Mouse (Mus musculus): ENCODE data around the gene Imp4. TPM values are rescaled to one million over a fixed set of nuclear protein-coding genes. Genes with fewer than 3 reads are reported as not detected.
A peak's percentile ranks its signal among the peaks of the same experiment; 100 is the strongest.
"Not testable (repeated sequence)": the region's sequence is repeated elsewhere in the genome, so short reads cannot be mapped to it uniquely, and the experiment has no call there.

Imp4 gene
- total and polyA plus RNA-seq, 2 experiments from 2014 or later, result 17.8 to 41.9 TPM

DNA sequence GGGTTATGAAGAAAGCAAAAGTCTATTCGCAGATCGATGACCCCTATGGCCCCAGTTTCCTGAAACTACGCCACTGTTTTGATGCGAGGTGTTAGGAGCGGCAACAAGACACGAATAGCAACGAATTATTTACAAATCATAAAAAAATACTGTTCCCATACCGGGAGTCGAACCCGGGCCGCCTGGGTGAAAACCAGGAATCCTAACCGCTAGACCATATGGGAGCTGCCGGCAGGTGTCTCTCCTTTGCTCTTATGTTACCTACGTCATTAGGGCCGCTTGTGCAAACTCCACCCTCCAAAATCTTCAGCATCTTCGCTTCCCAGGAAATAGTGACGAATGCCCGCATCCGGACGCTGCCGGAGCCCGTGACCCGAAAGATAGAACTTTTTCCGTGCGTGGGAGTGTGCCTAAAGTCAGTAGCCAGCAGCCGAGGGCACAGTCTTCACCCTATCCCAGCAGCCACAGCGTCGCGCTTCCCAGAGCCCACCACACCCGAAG is 4.9 kb upstream of the Imp4 start:
- Histone ChIP-seq H3K27me3 (ENCODE audit: insufficient read depth, low read length) (no peaks in the 10 kb centered on the region), H3K9me3 (ENCODE audit: low read length) (0 out of 2 replicates have a peak, but pooled peaks cover 8% of the 10 kb centered on the region), H3K4me2 (ENCODE audit: low read depth, low read length, poor library complexity, severe bottlenecking) (peak overlapping the region; percentile 80), H3K4me3 (ENCODE audit: low read depth, low read length) (peak overlapping the region; percentile 49), H3K4me1 (ENCODE audit: insufficient read depth, low read length) (0 out of 2 replicates have a peak, but pooled peaks cover 8% of the 10 kb centered on the region), H3K9ac (replicated peaks; ENCODE audit: low read length, poor library complexity, severe bottlenecking) (peak overlapping the region; percentile 61), H3K27ac (ENCODE audit: low read depth, low read length) (peak overlapping the region; percentile 71), H3K36me3 (ENCODE audit: insufficient read depth, low read length) (peaks cover 3% of the 10 kb centered on the region; the same call in 1 of the 2 replicates)
- DNase-seq (ENCODE audit: low spot score) (peak; percentile 91), ATAC-seq (ENCODE audit: low FRiP score) (peak; percentile 29; the same call in 1 of the 2 replicates)
- under 1% methylated on average over 30 of the region's 30 CpGs for WGBS
- TF ChIP-seq CTCF (IDR thresholded peaks at IDR 0.05), result peak; percentile 34

DNA sequence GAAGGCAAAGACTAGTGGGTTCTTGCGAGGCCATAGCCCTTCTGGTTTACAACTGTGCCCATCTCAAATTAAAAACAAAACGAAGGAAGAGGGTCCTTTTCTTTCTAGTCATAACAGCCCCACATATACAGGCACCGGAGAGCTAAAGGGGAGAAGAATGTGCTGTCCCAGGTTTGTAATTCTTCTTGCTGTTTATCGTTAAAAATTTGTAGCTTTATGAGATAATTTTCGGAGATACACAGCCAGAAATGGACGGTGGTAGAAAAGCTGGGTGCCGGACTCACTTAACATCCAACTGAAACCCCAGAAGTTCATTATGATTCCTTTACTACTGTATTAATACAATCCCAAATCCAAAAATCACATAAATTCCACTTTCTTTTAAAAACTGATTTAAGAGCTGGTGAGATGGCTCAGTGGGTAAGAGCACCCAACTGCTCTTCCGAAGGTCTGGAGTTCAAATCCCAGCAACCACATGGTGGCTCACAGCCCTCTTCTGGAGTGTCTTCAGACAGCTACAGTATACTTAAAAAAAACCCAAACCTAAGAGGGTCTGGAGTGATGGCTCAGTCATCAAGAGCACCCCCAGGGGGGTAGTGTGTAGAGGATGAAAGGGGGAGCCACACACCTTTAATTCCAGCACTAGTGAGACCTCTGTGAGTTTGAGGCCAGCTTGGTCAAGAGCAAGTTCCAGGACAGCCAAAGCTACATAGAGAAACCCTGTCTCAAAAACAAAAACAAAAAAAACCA is 4.1 kb upstream of the Imp4 start:
- TF ChIP-seq CTCF (IDR thresholded peaks at IDR 0.05), result no peak
- peak; percentile 24 for DNase-seq (ENCODE audit: low spot score)
- peak overlapping the region; percentile 61 for H3K9ac ChIP-seq (replicated peaks; ENCODE audit: low read length, poor library complexity, severe bottlenecking)

DNA sequence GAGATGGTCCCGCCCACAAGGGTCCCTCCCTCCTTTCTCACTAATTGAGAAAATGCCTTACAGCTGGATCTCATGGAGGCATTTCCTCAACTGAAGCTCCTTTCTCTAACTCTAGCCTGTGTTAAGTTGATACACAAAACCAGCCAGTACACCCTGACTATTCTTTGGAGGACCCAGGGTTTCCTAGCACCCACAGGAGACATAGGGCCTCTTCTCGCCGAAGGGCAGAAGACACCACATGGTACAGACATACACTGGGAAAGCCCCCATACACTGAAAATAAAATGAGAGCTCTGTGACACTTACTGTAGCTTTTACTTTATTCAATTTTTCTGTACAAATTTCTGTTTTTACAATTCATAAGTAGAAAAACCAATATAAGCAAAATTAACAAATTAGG is 3.3 kb upstream of the Imp4 start:
- 88% methylated on average over 3 of the region's 3 CpGs for WGBS
- Histone ChIP-seq H3K4me3 (ENCODE audit: low read depth, low read length) (no peak overlapping the region), H3K9ac (replicated peaks; ENCODE audit: low read length, poor library complexity, severe bottlenecking) (no peak overlapping the region), H3K9me3 (ENCODE audit: low read length) (no peaks in the 10 kb centered on the region), H3K27ac (ENCODE audit: low read depth, low read length) (no peak overlapping the region), H3K4me1 (ENCODE audit: insufficient read depth, low read length) (0 out of 2 replicates have a peak, but pooled peaks cover 8% of the 10 kb centered on the region), H3K27me3 (ENCODE audit: insufficient read depth, low read length) (no peaks in the 10 kb centered on the region), H3K4me2 (ENCODE audit: low read depth, low read length, poor library complexity, severe bottlenecking) (no peak overlapping the region), H3K36me3 (ENCODE audit: insufficient read depth, low read length) (peaks cover 3% of the 10 kb centered on the region; the same call in 1 of the 2 replicates)
- ATAC-seq (ENCODE audit: low FRiP score), result no peak
- no peak for DNase-seq (ENCODE audit: low spot score)
- TF ChIP-seq CTCF (IDR thresholded peaks at IDR 0.05), result no peak

More for the DNA sequence above, 4.1 kb upstream of the Imp4 start:
- 0 out of 2 replicates have a peak, but pooled peaks cover 8% of the 10 kb centered on the region for H3K9me3 ChIP-seq (ENCODE audit: low read length)
- 32% methylated on average over 8 of the region's 8 CpGs for WGBS
- peak overlapping the region; percentile 80 for H3K4me2 ChIP-seq (ENCODE audit: low read depth, low read length, poor library complexity, severe bottlenecking)
- 0 out of 2 replicates have a peak, but pooled peaks cover 8% of the 10 kb centered on the region for H3K4me1 ChIP-seq (ENCODE audit: insufficient read depth, low read length)
- no peak for ATAC-seq (ENCODE audit: low FRiP score)
- peak overlapping the region; percentile 71 for H3K27ac ChIP-seq (ENCODE audit: low read depth, low read length)
- H3K36me3 ChIP-seq (ENCODE audit: insufficient read depth, low read length), result peaks cover 3% of the 10 kb centered on the region; the same call in 1 of the 2 replicates
- no peaks in the 10 kb centered on the region for H3K27me3 ChIP-seq (ENCODE audit: insufficient read depth, low read length)
- H3K4me3 ChIP-seq (ENCODE audit: low read depth, low read length), result peak overlapping the region; percentile 49

DNA sequence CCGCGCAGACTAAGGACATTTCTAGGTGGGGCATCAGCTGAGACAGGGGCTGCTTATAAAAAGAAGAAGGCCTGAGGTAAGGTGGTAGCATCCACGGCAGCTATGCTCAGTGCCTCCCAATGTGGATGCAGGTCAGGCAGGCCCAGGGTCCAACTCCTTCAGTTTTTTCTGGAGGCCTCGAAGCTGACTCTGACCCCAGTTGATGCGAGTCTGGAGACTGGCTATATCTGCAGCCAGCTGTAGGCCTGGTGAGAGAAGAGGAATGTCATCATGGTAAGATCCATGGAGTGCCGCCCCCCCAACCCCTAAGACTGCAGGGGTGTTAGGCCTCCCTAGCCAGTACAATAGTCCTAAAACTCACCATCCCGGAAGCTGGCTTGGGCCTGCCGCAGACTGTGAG is 2.3 kb upstream of the Imp4 start:
- not testable (repeated sequence) for H3K36me3 ChIP-seq (ENCODE audit: insufficient read depth, low read length); H3K27ac ChIP-seq (ENCODE audit: low read depth, low read length); H3K9ac ChIP-seq (replicated peaks; ENCODE audit: low read length, poor library complexity, severe bottlenecking); H3K4me3 ChIP-seq (ENCODE audit: low read depth, low read length); H3K27me3 ChIP-seq (ENCODE audit: insufficient read depth, low read length); H3K4me1 ChIP-seq (ENCODE audit: insufficient read depth, low read length); H3K4me2 ChIP-seq (ENCODE audit: low read depth, low read length, poor library complexity, severe bottlenecking); ATAC-seq (ENCODE audit: low FRiP score); H3K9me3 ChIP-seq (ENCODE audit: low read length); DNase-seq (ENCODE audit: low spot score)
- 95% methylated on average over 8 of the region's 8 CpGs for WGBS

DNA sequence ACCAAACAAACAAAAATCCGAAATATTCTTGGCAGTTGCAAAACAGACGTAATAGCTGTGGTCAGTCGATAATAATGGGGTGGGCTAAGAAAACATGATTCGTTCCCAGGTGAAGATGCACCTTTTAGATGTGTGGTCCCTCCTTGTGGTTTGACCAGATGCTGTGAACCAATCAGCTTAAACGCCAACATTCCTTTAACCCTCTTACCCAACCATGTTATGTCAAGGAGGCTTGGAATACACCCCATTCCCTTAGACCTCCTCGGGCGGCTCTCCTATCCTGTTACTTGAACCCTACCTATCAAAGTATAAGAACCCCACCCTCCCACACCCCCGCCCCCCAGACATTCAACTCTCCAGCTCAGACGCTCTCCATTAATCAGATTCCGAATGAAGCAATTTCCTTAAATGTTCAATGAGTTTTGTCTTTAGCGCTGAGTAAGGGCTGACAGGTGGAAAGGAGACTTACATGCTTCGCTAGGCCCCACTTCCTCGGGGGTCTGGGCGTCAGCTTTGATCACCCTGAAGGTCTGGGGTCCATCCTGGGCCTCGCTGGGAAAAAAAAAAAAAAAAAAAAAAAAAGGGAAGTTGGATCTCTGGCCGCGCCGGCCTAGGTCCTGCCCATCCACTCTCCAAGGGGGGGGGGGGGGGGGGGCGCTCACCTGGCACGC is 1.1 kb upstream of the Imp4 start:
- DNase-seq (ENCODE audit: low spot score) (no peak), ATAC-seq (ENCODE audit: low FRiP score) (no peak)
- Histone ChIP-seq H3K27me3 (ENCODE audit: insufficient read depth, low read length) (no peaks in the 10 kb centered on the region), H3K4me3 (ENCODE audit: low read depth, low read length) (peak overlapping the region; percentile 76), H3K9ac (replicated peaks; ENCODE audit: low read length, poor library complexity, severe bottlenecking) (peak overlapping the region; percentile 62), H3K4me1 (ENCODE audit: insufficient read depth, low read length) (0 out of 2 replicates have a peak, but pooled peaks cover 2% of the 10 kb centered on the region), H3K36me3 (ENCODE audit: insufficient read depth, low read length) (peaks cover 14% of the 10 kb centered on the region), H3K27ac (ENCODE audit: low read depth, low read length) (no peak overlapping the region), H3K4me2 (ENCODE audit: low read depth, low read length, poor library complexity, severe bottlenecking) (peak overlapping the region; percentile 62), H3K9me3 (ENCODE audit: low read length) (no peaks in the 10 kb centered on the region)
- TF ChIP-seq CTCF (IDR thresholded peaks at IDR 0.05), result no peak
- 43% methylated on average over 15 of the region's 20 CpGs for WGBS

Data from midbrain, postnatal 0 days (tissue).